Mouse (Mus musculus): Measurements from ENCODE around the gene Olfr303.
"Not testable (repeated sequence)": the region's sequence is repeated elsewhere in the genome, so short reads cannot be mapped to it uniquely, and the experiment has no call there.

The Olfr303 gene

GRCm38 (mm10) chr7:86397689-86398088 is at the start of gene Olfr303:
Olfr303 (minus strand) TSS chr7:86397789.
- DNase-seq (ENCODE audit: low spot score in 2 of 2): no peak

GRCm38 (mm10) chr7:86403546-86403945 is 6.0 kb upstream of the Olfr303 start, which contains the start of gene Olfr301:
Olfr301 (plus strand) TSS chr7:86403846.
- no peak for DNase-seq (ENCODE audit: low spot score in 2 of 2)

- no peak for DNase-seq (ENCODE audit: low spot score in 2 of 2)
Measured at GRCm38 (mm10) chr7:86386558-86386957, 11.0 kb downstream of the Olfr303 start, which contains the start of gene Olfr304. Olfr304 (minus strand) TSS chr7:86386658.

- no peak for DNase-seq (ENCODE audit: low spot score in 2 of 2)
Measured at GRCm38 (mm10) chr7:86385769-86386168, 11.8 kb downstream of the Olfr303 start.

GRCm38 (mm10) chr7:86366828-86367227 is 30.8 kb downstream of the Olfr303 start, which contains the start of gene Olfr305:
Olfr305 (minus strand) TSS chr7:86366928.
- no peak for DNase-seq (ENCODE audit: low spot score in 2 of 2)

GRCm38 (mm10) chr7:86346296-86346695 is 51.3 kb downstream of the Olfr303 start:
- not testable (repeated sequence) for DNase-seq (ENCODE audit: low spot score in 2 of 2)

- DNase-seq (ENCODE audit: low spot score in 2 of 2): no peak
Measured at GRCm38 (mm10) chr7:86344253-86344652, 53.3 kb downstream of the Olfr303 start.

- no peak for DNase-seq (ENCODE audit: low spot score in 2 of 2)
Measured at GRCm38 (mm10) chr7:86342881-86343565, 54.6 kb downstream of the Olfr303 start.
